Mouse (Mus musculus) layer of hippocampus, postnatal 10 days (tissue): ENCODE measurements around the gene Synj2. TPM values are rescaled to one million over a fixed set of nuclear protein-coding genes. Genes with fewer than 3 reads are reported as not detected.
A peak's percentile ranks its signal among the peaks of the same experiment; 100 is the strongest.

Experiments
- DNase-seq, 2 experiments: peaks; one replicate each; pipeline ENCODE4 v3.0.0; 2021; ENCODE audit warnings: low spot score in 2 of 2
- total RNA-seq, 2 experiments: library from RNA; stranded (reverse); gene quantifications; 2 replicates each; pipeline ENCODE4 v1.2.3; 2021

Gene Synj2
- total RNA-seq, 2 experiments from 2014 or later = 37.9 to 38.9 TPM

DNA sequence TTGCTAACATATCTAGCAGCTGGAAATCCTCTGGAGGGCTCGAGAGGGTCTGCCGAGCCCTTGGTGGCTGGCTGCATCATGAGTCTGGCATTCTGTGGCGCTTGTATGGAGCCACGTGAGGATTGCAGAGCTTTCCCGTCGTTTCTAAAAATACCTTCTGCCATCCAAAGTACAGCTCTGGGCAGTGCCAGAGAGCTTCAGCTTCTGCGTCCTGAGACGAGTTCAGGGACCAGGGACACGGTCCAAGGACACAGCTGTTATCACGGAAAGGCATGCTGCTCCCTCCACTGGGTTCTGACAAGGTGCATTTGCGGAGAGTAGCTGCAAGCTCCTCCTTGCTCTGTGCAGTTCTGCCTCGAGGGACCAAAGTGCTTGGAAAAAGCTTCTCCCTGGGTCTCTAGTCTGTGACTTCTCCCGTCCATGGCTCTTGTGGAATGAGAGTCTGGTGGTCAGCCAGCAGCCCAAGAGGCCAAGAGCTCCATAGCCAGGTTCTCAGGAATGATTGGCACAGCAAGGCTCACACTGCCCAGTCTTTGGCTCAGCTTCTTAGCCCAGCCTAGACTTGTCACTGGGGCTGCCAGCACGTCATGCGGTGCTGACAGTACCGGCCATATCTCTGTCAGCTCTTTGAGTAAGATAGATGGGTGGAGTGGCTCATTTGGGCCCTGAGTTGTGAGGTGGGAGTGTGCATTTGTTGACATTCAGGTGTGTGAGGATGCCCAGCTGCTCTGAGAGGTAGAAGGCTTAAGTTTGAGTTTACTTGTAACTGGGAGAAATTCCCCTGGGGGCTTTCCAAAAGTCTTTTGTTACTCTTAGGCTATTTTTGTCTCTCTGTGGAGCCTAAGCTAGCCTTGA lies 56.5 kb downstream of the Synj2 start:
- no peak for DNase-seq

GRCm38 (mm10) chr17:5998235-5998500 lies 57.1 kb downstream of the Synj2 start:
- no peak for DNase-seq

- DNase-seq = no peak
These were observed 58.0 kb downstream of the Synj2 start for GRCm38 (mm10) chr17:5999039-5999543.

- DNase-seq = no peak
These were observed 59.8 kb downstream of the Synj2 start for GRCm38 (mm10) chr17:6000864-6001319.

DNA sequence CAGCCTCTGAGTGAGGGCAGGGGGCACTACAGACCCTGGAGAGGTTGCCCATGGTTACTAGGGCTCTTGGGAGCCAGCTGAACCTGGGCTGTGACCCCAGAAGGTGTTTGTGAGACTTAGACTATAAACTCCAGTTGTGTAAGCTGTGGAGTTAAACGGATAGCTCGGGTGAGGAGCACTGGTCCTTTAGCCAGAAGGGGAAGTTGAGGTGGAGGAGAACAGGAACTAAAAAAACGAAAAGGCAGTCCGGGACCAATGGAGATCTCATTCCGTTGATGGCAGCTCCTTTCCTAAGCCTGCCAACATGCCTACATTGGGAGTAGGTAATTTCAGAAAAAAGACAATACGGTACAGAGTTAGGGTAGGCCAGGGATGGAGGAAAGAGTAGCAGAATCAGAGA lies 60.3 kb downstream of the Synj2 start:
- DNase-seq = no peak

DNA sequence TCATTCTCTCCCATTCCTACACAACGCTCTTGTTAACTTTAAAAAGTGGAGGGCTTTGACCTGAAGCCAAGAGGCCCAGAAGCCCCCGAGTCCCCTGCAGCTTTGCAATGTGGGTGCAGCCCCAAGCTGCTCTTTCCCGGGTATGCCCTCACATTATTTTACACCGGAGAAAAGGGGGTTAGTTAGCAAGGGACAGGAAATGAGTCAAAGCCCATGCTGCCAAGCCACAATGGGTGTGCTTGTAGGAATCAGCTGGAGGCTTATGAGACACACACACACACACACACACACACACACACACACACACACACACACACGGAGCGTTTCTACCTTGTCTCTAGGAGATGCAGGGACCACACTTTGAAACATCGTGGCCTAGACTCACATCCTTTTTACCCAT lies 60.8 kb downstream of the Synj2 start:
- no peak for DNase-seq

- DNase-seq = no peak
These were observed 61.5 kb downstream of the Synj2 start for GRCm38 (mm10) chr17:6002563-6002962.

- no peak for DNase-seq
These were observed 62.6 kb downstream of the Synj2 start for GRCm38 (mm10) chr17:6003661-6004060.

DNA sequence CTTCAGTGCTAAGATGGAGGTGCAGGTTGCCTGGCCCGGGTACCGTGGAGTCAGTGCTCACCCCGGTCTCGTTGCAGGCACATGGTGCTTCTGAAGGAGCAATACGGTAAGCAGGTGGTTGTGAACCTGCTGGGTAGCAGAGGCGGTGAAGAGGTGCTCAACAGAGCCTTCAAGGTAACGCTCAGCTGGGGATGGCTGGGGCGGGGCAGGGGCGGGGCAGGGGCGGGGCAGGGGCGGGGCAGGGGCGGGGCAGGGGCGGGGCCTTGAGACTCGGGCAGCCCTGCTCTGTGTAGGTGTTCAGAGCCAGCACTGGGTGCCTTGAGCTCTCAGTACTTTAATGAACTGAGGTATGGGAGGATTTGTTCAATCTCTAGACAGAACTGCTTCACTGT lies 64.2 kb downstream of the Synj2 start:
- DNase-seq = no peak

DNA sequence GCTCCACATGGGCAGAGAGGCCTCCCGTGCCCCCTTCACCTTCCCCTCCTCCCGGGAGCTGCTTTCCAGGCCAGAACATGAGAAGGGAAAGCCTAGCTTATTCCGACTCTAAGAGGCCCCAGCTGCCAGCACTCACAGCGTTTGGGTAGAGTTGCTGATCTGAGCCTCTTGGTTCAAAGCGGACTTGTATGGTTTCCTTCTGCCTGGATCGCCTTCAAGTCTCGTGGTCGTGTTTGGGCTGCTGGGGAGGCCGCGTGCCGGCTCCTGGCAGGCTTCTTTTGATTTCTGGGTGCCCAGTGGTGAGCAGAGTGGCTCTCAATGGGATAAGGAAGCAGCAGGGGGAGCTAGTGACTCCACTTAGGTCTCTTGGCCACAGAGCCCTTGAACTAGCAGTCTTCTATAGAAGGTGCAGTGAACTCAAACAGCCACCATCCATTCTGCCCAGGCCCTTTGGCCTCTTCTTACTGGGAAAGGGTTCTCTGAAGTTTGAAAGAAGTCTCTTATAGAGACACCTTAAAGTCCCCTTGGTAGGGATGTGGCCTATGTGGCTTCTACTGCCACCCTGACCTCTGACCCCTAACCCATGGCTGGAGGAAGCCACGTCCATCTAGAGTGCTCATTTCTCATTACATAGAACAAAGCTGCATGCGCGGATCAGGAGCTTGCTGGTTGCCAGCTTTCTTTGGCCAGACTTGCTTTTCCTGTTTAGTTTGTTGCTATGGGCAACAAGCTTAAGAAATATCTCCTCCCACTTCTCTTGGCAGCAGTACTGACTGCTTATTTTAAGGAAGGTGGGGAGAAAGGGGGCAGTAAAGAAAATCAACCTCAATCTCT lies 64.8 kb downstream of the Synj2 start:
- DNase-seq = peak; percentile 42 to 62

GRCm38 (mm10) chr17:6007101-6007780 lies 66.2 kb downstream of the Synj2 start:
- no peak for DNase-seq

DNA sequence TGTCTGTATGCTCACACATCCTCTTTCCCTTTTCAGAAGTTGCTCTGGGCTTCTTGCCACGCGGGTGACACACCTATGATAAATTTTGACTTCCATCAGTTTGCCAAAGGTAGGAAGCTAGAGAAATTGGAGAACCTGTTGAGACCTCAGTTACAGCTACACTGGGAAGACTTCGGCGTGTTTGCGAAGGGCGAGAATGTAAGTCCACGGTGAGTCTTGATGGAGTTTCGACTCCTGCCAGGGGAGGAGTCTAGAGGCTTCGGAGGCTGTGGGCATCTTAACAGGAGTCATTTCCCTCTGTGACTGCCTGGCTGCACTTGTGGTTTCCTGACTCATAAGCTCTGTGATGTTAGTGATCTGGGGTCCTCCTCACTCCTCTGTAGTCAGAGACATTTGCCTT lies 66.8 kb downstream of the Synj2 start:
- DNase-seq = no peak

DNA sequence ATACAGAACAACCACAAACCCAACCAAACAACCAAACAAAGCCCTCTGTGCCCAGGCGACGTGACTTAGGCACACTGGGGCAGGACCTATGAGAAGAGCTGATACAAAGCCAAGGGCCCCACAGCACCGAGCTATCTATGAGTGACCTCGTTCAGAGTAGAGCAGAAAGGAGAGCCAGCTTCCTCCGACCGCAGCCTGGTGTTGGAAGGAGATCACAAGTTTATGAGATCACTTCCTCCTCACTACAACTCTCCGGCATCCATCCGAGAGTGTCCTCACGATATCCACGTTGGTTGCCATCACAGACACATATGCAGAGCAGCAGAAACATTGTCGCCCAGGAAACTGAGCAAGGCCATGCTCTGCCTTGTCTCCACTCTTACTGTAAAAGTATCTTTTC lies 67.5 kb downstream of the Synj2 start:
- no peak for DNase-seq

GRCm38 (mm10) chr17:6009606-6010005 lies 68.5 kb downstream of the Synj2 start:
- DNase-seq = no peak

- no peak for DNase-seq
These were observed 72.0 kb downstream of the Synj2 start for GRCm38 (mm10) chr17:6013079-6013478.

GRCm38 (mm10) chr17:6014985-6015384 lies 73.9 kb downstream of the Synj2 start:
- DNase-seq = no peak

- DNase-seq = no peak
These were observed 75.2 kb downstream of the Synj2 start for GRCm38 (mm10) chr17:6016213-6016780.

GRCm38 (mm10) chr17:6017268-6017667 lies 76.2 kb downstream of the Synj2 start:
- DNase-seq = no peak

DNA sequence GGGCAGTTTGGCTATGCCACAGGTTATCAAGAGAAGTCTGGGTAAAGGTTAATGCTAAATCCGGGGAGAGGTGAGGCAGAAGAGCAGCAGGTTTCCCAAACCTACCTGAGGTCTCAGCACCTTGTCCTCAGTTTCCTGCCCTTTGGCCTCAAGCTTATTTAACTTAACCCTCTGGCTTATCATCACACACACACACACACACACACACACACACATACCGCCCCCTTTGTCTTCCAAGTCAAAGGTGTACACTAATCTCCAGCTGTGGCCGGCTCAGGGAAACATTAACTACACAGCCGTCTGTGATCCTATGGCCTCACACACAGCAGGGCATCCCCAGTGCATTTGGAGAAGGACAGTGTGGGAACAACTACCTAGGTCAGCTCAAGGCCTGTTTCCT lies 77.3 kb downstream of the Synj2 start:
- no peak for DNase-seq

- DNase-seq = peak; percentile 37 to 47
These were observed 78.7 kb downstream of the Synj2 start for GRCm38 (mm10) chr17:6019776-6020175.

DNA sequence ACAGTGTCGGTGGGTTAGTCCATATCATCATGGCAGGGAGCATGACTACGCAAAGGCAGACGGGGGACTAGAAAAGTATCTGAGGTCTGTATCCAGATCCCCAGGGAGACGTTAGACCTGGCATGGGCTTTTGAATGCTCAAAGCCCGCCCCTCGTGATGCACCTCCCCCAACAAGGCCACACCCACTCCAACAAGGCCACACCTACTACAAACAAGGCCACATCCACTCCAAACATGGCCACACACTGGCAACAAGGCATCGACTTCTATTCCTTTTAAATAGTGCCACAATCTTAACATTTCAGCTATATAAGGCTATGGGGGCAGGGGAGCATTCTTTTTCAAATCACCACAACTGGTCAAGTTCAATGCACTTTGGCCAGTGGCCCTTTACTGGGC lies 79.6 kb downstream of the Synj2 start:
- DNase-seq = no peak
